In genomic region chr4:86690194-86690593, GRCm38 (mm10) we compare ENCODE assay signal across 9 mouse cellular contexts. TPM values are rescaled to one million over a fixed set of nuclear protein-coding genes. Genes with fewer than 3 reads are reported as not detected.
A peak's percentile ranks its signal among the peaks of the same experiment; 100 is the strongest.
DNase-seq lines count a peak whose midpoint lies in the region; ATAC-seq and TF ChIP-seq lines count a peak whose summit lies in the region.
"Had no signal": no experiment of that assay in that cellular context is flagged by ENCODE, and none has a peak within 500 bp of the region (broad histone marks: within the 10 kb centered on the region; RNA-seq: fewer than 3 reads in every experiment).

No protein-coding gene starts in this region.

- no peak for TF ChIP-seq POLR2A in lung, adult 2 months (IDR thresholded peaks at IDR 0.05; ENCODE audit: borderline replicate concordance, extremely low read depth, low read depth, low read length)

- no peak overlapping the region for H3K27ac ChIP-seq in forebrain, embryonic 12.5 days
- no peak overlapping the region for H3K27ac ChIP-seq in midbrain, embryonic 15.5 days
- H3K27ac ChIP-seq: embryonic facial prominence, embryonic 12.5 days had no signal

- no peak overlapping the region for H3K9ac ChIP-seq in forebrain, embryonic 12.5 days
- no peak overlapping the region for H3K9ac ChIP-seq in midbrain, embryonic 15.5 days
- H3K9ac ChIP-seq: embryonic facial prominence, embryonic 12.5 days had no signal

- no peaks in the 10 kb centered on the region for H3K36me3 ChIP-seq in forebrain, embryonic 12.5 days (replicated peaks)
- H3K36me3 ChIP-seq in midbrain, embryonic 15.5 days (replicated peaks), result no peaks in the 10 kb centered on the region
- H3K36me3 ChIP-seq: embryonic facial prominence, embryonic 12.5 days had no signal

- H3K4me3 ChIP-seq in lung, adult 2 months (replicated peaks; ENCODE audit: extremely low read depth, low read depth, low read length), result no peak overlapping the region
- no peak overlapping the region for H3K4me3 ChIP-seq in forebrain, embryonic 12.5 days (replicated peaks)
- no peak overlapping the region for H3K4me3 ChIP-seq in midbrain, embryonic 15.5 days
- H3K4me3 ChIP-seq: embryonic facial prominence, embryonic 12.5 days had no signal

- TF ChIP-seq CTCF in lung, adult 2 months (IDR thresholded peaks at IDR 0.05; ENCODE audit: insufficient read depth, low read length), result no peak

- no peak overlapping the region for H3K4me2 ChIP-seq in forebrain, embryonic 12.5 days
- H3K4me2 ChIP-seq in midbrain, embryonic 15.5 days, result no peak overlapping the region
- H3K4me2 ChIP-seq: embryonic facial prominence, embryonic 12.5 days had no signal

- peak; percentile 52 for DNase-seq in layer of hippocampus, adult 9-11 months
- no peak for DNase-seq in layer of hippocampus, postnatal 36 days
- peak; percentile 56 to 64 for DNase-seq in heart, postnatal 10 days
- peak; percentile 51 for DNase-seq in lung, adult 2 months
- peak; percentile 44 for DNase-seq in thymus, postnatal 14 days
- DNase-seq in left cerebral cortex, postnatal 10 days (ENCODE audit: extremely low spot score in 1 of 2, low spot score in 2 of 2), result no peak

- no peaks in the 10 kb centered on the region for H3K9me3 ChIP-seq in forebrain, embryonic 12.5 days
- H3K9me3 ChIP-seq in midbrain, embryonic 15.5 days, result no peaks in the 10 kb centered on the region
- H3K9me3 ChIP-seq: embryonic facial prominence, embryonic 12.5 days had no signal

- intact Hi-C loops in heart, postnatal 10 days (cut with DNase I), result loop anchor here (10.0 kb wide), 2 partner anchors 505 to 855 kb away; no protein-coding TSS in a partner anchor
- intact Hi-C loops in left cerebral cortex, postnatal 10 days (cut with DNase I), result no loop called here

- peaks cover 9% of the 10 kb centered on the region for H3K4me1 ChIP-seq in lung, adult 2 months (ENCODE audit: control insufficient read depth, insufficient read depth, low read length)
- H3K4me1 ChIP-seq in forebrain, embryonic 12.5 days, result no peaks in the 10 kb centered on the region
- no peaks in the 10 kb centered on the region for H3K4me1 ChIP-seq in midbrain, embryonic 15.5 days

- H3K27me3 ChIP-seq in forebrain, embryonic 12.5 days, result no peaks in the 10 kb centered on the region
- no peaks in the 10 kb centered on the region for H3K27me3 ChIP-seq in midbrain, embryonic 15.5 days (replicated peaks)
- H3K27me3 ChIP-seq: embryonic facial prominence, embryonic 12.5 days had no signal

- WGBS in lung, adult 2 months, result 8% methylated on average over 7 of the region's 7 CpGs
- 64% methylated on average over 7 of the region's 7 CpGs for WGBS in forebrain, embryonic 12.5 days
- 49% methylated on average over 7 of the region's 7 CpGs for WGBS in midbrain, embryonic 15.5 days

- ATAC-seq in forebrain, embryonic 12.5 days (ENCODE audit: low FRiP score), result no peak
- no peak for ATAC-seq in midbrain, embryonic 15.5 days (replicated peaks)

RNA-seq across cellular contexts. Expression of gene Plin2, which starts 20.3 kb away (rescaled TPM):
- total RNA-seq in layer of hippocampus, postnatal 36 days (2021), result 10 to 100 TPM; 10.3 to 12.9 TPM
- total RNA-seq in heart, postnatal 10 days (2021), result 100 to 1,000 TPM; 132 to 153 TPM
- polyA plus RNA-seq in lung, adult 2 months (2012; rRNA removed), result 165 and 207 TPM in 2 replicates
- 10 to 100 TPM; 14.5 to 17.3 TPM for total RNA-seq in left cerebral cortex, postnatal 10 days (2021)
- polyA plus RNA-seq in forebrain, embryonic 12.5 days (2016; fragmentation: Nextera tagmentation; extraction: Ambion mirVana), result 44.8 and 46.7 TPM in 2 replicates
- 40.8 and 43.4 TPM in 2 replicates for polyA plus RNA-seq in midbrain, embryonic 15.5 days (2015; fragmentation: Nextera tagmentation; extraction: Ambion mirVana)

RNA-seq across cellular contexts. Expression of gene Dennd4c, which starts 58.2 kb away (rescaled TPM):
- total RNA-seq in layer of hippocampus, postnatal 36 days (2021), result 10 to 100 TPM; 10.5 to 11.1 TPM
- 10 to 100 TPM; 34.2 to 34.8 TPM for total RNA-seq in heart, postnatal 10 days (2021)
- 5.9 and 7.3 TPM in 2 replicates for polyA plus RNA-seq in lung, adult 2 months (2012; rRNA removed)
- 10 to 100 TPM; 10.4 to 15.5 TPM for total RNA-seq in left cerebral cortex, postnatal 10 days (2021)
- 7.3 and 8.6 TPM in 2 replicates for polyA plus RNA-seq in forebrain, embryonic 12.5 days (2016; fragmentation: Nextera tagmentation; extraction: Ambion mirVana)
- 3.6 and 4.0 TPM in 2 replicates for polyA plus RNA-seq in midbrain, embryonic 15.5 days (2015; fragmentation: Nextera tagmentation; extraction: Ambion mirVana)

Comparison
In these comparisons a context has a peak if more than half of its experiments do, and no peak if none do; other contexts are left out.
1. DNase-seq: peak in layer of hippocampus, adult 9-11 months (single experiment), heart, postnatal 10 days (2 of 2), lung, adult 2 months (single experiment) and thymus, postnatal 14 days (single experiment); none in layer of hippocampus, postnatal 36 days (0 of 2) and left cerebral cortex, postnatal 10 days (0 of 2).
2. RNA of gene Plin2, which starts 20.3 kb away (total RNA-seq): 132 to 153 TPM in heart, postnatal 10 days; 14.5 to 17.3 TPM in left cerebral cortex, postnatal 10 days and 10.3 to 12.9 TPM in layer of hippocampus, postnatal 36 days; every median in the first group is over 4 times any median in the second.